Mouse (Mus musculus): ENCODE measurements around the gene Tanc2.

The Tanc2 gene

GRCm38 (mm10) chr11:105837962-105838361 is 248.2 kb downstream of the Tanc2 start:
- no peak for DNase-seq

DNA sequence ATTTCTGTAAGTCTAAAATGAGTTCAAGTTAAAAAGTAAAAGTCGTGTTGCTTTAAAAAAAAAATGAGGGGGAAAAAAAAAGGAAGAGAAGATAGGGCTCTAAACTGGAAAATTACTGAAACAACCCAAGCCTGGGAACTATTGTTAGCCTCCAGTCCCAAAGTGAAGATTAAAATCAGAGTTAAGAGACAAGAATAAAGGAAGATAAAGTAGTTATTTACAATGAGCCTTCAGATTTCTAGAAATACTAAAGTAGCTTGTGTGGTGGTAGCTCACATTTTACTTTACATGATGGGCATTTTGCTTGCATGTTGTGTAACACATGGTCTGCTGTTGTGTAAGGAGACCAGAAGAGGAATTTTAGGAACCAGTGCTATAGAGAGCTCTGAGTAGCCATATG is 256.1 kb downstream of the Tanc2 start:
- DNase-seq, result no peak

DNA sequence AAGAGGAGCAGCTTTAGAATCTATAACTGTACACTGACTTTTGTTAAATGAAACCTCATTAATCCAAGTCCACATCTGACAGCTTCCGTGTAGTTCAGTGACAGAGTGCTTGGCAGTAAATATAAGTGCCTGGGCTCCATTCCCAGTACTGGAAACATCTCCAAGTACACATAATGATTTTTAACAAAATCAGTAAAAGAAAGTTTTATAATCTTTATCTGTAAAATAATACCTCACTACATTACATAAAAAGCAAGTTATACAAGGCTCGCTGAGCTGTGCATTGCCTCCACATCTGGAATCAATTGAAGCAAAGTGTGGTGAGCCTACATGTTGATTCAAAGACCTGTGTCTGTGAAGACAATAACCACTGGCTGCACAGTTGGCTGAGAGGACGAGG is 265.7 kb downstream of the Tanc2 start:
- no peak for DNase-seq

DNA sequence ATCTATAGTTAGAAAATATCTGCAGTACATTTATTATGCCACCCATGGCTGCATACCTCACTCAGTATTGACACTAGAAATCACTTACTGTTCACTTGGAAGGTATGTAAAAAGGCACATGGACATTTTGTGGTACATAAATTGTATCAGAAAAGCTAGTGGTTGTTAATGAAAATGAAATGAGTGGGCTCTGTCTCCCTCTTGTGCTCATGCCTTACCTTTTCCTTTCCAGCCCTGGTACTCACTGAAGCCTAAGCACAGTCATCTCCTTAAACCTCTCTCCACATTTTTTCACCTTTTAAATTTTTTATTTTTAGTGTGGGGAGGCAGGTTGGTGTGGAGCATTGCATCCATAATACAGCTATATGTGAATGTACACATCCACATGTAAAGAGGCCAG is 268.3 kb downstream of the Tanc2 start:
- no peak for DNase-seq

- no peak for DNase-seq
Observed at GRCm38 (mm10) chr11:105885558-105885957, 295.8 kb downstream of the Tanc2 start.

DNA sequence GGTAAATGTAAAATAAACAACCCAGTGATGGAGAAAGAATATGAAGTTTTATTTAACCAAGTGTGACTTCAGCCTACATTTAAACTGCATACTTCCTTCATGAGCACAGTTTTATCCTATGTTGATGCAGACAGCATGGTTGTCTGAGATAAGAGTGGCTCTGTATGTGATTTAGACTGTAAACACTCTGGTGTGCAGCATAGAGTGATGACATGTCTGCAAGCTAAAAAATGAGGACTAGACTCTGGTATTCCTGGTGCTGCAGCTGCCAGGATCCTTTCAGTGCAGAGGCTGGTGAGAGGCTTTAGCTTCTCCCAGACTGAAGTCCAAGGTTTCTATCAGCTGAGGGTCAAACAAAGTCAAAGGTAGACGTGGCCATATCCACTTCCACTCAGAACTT is 297.5 kb downstream of the Tanc2 start:
- DNase-seq, result no peak

DNA sequence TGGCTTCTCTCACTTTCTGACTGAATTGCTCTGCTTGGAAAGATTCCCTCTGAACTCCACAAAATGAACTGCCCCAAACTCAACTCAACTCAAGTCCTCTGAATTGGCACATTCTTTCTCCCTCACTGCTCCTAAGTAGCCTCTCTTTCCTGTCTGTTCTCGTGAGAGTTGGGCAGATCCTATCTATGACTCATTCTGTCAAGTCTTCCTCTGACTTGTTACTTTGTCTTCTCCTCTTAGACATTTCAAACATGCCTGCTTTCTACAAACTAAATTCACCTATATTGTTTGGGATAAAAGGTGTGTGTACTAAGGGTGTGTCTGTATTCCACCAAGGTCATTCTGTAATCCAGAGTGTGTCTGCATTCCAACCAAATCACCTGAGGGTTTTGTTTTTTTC is 309.4 kb downstream of the Tanc2 start:
- DNase-seq, result no peak

DNA sequence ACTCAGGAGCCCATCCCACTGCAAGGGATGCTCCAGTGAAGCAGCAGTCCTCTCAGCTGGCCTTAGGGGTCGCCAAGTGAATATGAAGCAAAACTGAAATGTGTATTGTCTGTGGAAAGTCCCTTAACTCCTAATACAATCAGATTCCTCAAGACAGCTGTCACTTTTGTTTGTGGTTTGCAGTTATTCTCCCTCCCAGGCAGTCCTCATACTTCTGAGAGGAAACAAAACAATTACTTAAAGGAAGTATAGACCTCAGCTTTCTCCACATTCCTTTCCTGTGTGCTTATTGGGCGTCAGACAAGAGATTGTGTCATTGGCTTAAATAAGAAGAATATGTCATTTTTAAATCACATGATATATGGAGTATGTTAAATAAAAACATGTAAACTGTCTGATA is 311.7 kb downstream of the Tanc2 start:
- no peak for DNase-seq

DNA sequence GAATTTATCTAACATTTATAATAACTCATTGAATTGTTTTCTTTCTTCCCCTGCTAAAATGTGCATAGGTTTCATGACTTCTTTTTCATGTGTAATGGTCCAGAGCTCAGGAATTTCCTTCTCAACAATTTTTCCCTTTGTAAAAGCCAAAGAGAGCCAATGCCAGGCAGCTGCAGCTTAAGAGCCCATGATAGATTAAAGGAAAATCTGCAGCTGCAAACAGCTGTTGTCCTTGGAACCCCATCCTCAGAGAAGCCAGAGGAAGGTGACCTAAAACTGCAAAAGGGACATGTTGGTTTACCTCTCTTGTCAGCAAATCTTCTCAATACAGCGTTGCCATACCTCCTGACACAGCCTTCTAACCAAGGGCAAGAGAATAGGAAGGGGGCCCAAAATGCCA is 313.2 kb downstream of the Tanc2 start:
- no peak for DNase-seq

DNA sequence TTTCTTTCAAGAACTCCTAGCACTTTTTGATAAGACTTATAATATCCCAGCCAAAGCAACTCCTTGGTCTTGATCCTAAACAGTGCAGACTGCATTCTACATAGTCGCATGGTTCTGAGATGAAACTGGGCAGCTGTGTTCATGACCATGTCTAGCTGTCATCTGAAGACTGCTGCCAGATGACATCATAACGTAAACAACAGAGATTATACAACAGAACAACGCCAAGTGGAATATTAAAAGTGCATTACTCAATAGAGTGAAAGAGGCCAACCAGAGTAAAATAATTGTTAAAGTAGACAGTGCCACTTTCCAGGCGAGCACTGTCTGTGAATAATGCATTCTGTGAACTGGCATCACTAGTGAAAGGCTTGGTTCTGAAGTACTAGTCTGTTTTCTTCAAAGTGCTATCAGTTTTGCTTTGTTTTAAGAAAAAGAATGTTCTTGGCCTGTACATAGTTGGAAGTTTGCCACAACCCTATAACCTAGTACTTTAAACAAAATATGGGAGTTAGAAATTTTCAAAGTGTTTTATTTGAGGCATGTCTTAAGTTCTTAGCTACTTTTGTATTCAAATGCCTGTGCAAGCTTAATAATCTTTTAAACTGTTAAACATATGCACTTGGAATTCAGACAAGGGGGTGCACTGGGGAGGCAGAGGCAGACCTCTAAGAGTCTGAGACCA is 315.9 kb downstream of the Tanc2 start:
- DNase-seq, result no peak

- no peak for DNase-seq
Observed at GRCm38 (mm10) chr11:105907381-105907780, 317.6 kb downstream of the Tanc2 start.

DNA sequence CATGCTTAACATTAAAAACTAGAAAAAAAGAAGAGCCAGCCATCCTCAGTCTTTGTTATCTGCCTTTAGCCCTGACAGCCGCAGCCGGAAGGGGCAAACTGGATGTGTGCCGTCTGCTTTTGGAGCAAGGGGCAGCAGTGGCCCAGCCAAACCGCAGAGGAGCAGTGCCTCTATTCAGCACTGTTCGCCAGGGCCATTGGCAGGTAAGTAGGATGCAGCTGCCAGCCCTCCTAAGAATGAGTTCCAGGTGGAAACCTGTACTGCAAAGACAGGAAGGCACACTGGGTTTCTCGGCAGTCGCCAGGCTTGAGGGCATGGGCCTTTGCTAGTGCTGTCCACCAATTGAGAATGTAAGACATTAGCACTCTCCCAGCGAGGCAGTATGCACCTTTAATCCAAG is 319.1 kb downstream of the Tanc2 start:
- no peak for DNase-seq

GRCm38 (mm10) chr11:105909617-105910016 is 319.8 kb downstream of the Tanc2 start:
- DNase-seq, result no peak

DNA sequence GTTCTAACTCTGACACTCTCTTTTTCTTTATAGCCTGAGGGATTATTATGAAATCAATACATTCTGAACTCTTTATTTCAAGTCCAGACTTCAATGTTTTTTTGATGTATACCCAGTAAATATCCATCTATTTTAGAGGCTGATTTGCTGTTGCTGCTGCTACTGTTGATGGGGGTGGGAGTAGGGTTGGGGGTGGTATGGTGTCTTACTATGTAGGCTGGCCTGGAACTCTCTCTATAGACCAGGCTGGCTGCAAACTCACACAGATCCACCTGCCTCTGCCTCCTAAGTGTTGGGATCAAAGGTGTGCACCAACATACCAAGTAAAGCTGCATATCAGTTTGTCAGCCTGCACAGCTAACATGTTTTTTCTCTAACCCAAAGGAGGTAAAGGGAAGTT is 321.4 kb downstream of the Tanc2 start:
- no peak for DNase-seq

DNA sequence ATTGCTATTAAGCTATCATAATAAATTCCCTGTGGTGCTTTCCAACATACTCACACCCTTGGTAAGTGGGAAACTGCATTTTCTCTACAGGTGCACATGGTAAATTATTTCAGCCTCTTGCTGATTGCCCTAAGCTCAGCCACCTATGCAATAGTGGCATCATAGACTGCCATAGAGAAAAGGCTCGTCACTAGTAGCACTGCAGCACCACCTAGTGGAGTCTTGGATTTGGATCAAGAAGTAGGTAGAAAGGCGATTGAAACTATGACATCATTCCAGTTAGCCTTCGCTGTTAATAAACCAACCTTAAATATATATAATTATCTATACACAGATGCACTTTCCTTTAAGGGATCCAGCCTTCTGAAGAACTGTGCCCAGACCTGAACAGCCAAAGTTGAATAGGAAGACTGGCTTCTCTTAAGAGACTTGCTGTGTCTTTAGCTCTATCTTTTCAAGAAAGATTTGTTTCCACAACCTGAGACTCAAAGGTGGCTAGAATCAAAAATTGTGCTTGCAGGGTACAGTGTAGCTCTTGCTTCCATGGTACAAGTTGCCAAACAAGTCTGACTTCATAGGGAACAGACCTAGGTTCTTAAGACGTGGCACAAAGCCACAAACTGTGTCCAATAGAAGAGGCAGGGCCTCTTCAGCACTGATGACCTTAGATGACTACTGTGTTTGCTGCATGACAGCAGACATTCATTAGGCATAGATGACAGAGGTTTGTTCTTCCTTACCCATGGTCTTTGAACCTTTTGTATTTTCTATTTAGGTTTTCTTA is 322.0 kb downstream of the Tanc2 start:
- peak; percentile 67 for DNase-seq

DNA sequence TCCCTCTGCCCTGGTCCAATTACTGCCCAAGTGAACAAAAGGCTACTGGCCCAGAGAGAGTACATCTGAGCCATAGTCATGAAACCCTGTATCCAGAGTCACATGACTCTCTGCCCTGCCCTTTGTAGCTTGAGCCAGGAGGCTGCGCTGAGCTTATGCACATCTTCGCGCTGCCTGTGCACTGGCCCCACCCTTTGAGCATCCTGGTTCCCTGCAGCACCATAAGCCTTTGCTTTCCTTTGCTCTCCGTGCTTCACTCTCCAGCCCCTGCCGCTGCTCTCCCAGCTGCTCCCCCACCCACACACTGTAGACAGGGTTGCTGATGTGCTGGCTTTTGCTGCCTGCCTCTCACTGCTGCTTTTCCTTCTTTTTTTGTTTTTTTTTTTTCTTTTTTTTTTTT is 323.8 kb downstream of the Tanc2 start:
- no peak for DNase-seq

GRCm38 (mm10) chr11:105920098-105920785 is 330.5 kb downstream of the Tanc2 start:
- DNase-seq, result no peak

- DNase-seq, result no peak
Observed at GRCm38 (mm10) chr11:105920836-105921235, 331.1 kb downstream of the Tanc2 start.

- DNase-seq, result no peak
Observed at GRCm38 (mm10) chr11:105921275-105921674, 331.5 kb downstream of the Tanc2 start.

DNA sequence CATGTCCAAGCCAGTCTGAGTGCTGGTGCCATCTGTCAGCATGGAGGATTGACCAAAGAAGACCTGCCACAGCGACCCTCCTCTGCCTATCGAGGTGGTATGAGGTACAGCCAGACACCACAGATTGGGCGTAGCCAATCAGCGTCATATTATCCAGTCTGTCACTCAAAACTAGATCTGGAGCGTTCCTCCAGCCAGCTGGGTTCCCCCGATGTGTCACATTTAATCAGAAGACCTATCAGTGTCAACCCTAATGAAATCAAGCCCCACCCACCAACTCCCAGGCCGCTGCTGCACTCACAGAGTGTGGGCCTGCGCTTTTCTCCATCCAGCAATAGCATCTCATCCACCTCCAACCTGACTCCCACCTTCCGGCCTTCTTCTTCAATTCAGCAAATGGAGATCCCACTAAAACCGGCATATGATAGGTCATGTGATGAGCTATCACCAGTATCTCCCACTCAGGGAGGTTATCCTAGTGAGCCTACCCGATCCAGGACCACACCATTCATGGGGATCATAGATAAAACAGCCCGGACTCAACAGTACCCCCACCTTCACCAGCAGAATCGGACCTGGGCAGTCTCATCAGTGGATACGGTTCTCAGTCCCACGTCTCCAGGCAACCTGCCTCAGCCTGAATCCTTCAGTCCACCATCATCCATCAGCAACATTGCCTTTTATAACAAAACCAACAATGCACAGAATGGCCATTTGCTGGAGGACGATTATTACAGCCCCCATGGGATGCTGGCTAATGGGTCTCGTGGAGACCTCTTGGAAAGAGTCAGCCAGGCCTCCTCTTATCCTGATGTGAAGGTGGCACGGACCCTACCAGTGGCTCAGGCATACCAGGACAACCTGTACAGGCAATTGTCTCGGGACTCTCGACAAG is 333.2 kb downstream of the Tanc2 start:
- no peak for DNase-seq

DNA sequence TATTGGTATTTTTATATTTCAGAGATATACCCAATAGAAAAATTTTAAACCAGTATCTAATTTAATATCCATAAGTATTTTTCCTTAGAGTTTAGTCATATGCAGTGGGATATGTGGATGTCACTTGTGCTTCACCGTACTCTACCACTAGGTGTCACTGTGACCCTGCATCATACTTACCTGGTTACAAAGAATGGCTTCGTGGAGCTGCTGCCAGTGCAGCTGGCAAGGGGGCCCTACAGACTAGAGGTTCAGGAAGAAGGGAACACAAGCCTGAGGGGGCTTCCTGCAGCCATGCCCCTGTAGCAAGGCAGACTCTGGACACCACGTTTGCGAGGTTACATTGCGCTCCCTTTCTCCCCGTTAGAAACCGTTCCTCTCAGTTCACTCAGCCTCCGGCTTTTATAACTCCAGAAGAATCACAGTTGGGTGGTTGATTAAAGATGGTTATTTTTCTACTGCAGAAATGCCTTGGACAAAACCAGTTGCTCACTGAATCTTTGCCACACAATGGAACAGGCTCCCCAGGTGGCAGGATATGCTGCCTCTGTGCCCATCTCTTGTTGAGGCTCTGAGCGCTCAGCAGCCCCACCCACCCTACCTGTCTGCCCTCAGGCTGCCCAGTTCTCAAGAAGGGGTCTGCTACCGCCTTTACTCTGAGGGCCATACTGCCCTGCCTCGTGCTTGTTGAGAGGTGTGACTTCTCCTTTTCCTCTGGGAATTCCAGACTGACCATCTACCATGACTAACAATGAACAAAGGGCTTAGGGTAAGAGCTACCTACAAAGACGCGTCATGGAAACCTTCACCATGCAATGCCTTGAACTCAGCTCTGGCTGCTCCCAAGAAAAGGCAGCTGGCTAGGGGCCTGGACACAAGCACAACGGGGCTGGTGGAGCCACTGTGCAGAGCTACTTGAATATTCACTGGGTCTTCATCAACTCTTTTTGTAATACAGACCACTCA is 337.6 kb downstream of the Tanc2 start:
- DNase-seq, result peak; percentile 74

DNA sequence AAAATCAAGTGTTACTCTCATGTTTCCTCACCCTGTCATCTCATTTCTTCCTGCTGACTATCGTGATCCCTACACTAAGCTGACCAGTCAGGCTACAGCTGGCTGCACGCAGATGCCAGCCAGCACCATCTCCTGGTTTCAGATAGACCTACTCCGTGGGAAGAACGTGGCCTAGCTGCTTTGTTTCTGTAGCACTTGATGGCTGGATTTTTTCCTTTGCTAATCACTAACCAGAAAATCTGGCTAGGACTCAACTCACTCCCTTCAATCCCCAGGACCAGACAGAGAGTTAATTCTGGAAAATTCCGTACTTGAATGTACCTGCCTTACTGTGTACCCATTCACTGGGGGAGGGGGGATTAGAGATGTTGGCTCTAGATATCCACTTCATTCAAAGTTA is 338.4 kb downstream of the Tanc2 start:
- no peak for DNase-seq

Data from kidney, adult 18-20 months (tissue).